Mouse (Mus musculus): ENCODE data around the gene Gfap. TPM values are rescaled to one million over a fixed set of nuclear protein-coding genes. Genes with fewer than 3 reads are reported as not detected.

Gene Gfap
- total RNA-seq, 2 experiments from 2014 or later: 0.26 TPM; not detected in 1

DNA sequence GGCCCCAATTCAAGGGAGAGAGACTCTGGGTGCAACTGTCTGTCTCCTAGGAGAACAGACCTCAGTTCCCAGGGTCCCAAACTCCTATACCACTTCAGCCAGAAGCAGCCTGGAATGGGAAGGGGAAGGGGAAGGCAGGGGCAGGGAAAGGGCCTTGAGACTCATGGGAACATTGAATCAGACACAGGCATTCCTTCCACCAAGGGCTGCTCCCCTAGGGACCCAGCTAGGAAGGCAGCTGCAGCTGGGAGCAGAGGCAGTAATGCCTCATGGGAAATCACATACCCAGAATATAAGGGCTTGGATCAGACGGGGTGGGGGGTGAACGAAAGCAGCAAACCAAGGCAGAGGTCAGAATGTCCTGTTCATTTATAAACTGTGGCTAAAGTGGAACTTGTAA is 62.6 kb downstream of the Gfap start:
- no peak for DNase-seq (ENCODE audit: low spot score in 2 of 2)

DNA sequence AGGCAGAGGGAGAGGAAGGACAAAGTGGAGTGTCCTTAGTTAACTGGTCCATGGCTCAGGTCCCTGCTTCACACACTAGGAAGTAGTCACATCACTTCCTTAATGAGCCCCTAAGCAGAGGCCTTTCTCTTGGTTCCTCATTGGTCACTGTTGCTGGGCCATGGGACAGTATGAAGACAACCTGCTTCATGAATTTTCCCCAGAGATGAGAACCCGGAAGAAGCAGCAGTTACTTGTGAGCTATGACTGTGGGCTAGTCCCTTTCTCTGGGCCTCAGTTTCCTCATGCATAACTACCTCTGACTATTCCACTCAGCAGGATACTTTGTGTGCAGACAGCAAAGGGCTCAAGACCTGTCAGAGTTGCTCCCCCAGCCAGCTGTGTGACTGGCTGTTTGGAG is 63.3 kb downstream of the Gfap start:
- no peak for DNase-seq (ENCODE audit: low spot score in 2 of 2)

Other genes with a start within 250 kb of the Gfap start
- gene Meioc, start 237.2 kb downstream of the Gfap start, total RNA-seq (2021): under 1 TPM; 0.10 to 0.18 TPM
- 10 to 100 TPM; 75.7 to 84.0 TPM for gene Ccdc43, start 203.1 kb downstream of the Gfap start, total RNA-seq (2021)
- gene Adam11, start 139.5 kb downstream of the Gfap start, total RNA-seq (2021): 1 to 10 TPM; 2.5 to 2.6 TPM
- gene Gjc1, start 81.2 kb downstream of the Gfap start, total RNA-seq (2021): 10 to 100 TPM; 39.4 to 41.0 TPM
- gene Higd1b, start 65.1 kb downstream of the Gfap start, total RNA-seq (2021): 1 to 10 TPM; 3.3 to 4.9 TPM
- gene Eftud2, start 19.9 kb downstream of the Gfap start, total RNA-seq (2021): 10 to 100 TPM; 66.4 to 69.7 TPM
- gene Ccdc103, start 19.7 kb downstream of the Gfap start, total RNA-seq (2021): not detected
- gene Fam187a, start 15.7 kb downstream of the Gfap start, total RNA-seq (2021): not detected
- 10 to 100 TPM in 1 of 2 experiments, 1 to 10 TPM in 1; 9.5 to 10.5 TPM for gene Kif18b, start 24.2 kb upstream of the Gfap start, total RNA-seq (2021)
- gene C1ql1, start 45.8 kb upstream of the Gfap start, total RNA-seq (2021): 1 to 10 TPM; 1.3 to 1.5 TPM
- 10 to 100 TPM; 55.9 to 59.3 TPM for gene Nmt1, start 127.3 kb upstream of the Gfap start, total RNA-seq (2021)
- 10 to 100 TPM; 69.0 to 73.1 TPM for gene Dcakd, start 127.4 kb upstream of the Gfap start, total RNA-seq (2021)
- gene Plcd3, start 200.7 kb upstream of the Gfap start, total RNA-seq (2021): 10 to 100 TPM in 1 of 2 experiments, 1 to 10 TPM in 1; 9.3 to 12.4 TPM
- gene Acbd4, start 200.8 kb upstream of the Gfap start, total RNA-seq (2021): 10 to 100 TPM; 45.0 to 53.0 TPM
- 10 to 100 TPM; 26.9 to 29.6 TPM for gene Hexim1, start 215.3 kb upstream of the Gfap start, total RNA-seq (2021)
- 1 to 10 TPM; 6.3 to 7.0 TPM for gene Hexim2, start 231.5 kb upstream of the Gfap start, total RNA-seq (2021)